Mouse (Mus musculus): ENCODE data around the gene Nav2.

GRCm38 (mm10) chr7:49341151-49341918, 432.8 kb downstream of the Nav2 start:
- TF ChIP-seq E2F4 (IDR thresholded peaks at IDR 0.05; ENCODE audit: insufficient read depth) (no peak), TCF12 (IDR thresholded peaks at IDR 0.05; ENCODE audit: insufficient read depth, poor library complexity, severe bottlenecking) (no peak), POLR2AphosphoS2 (IDR thresholded peaks at IDR 0.05; ENCODE audit: insufficient read length, low read depth) (no peak), POLR2A (IDR thresholded peaks at IDR 0.05; ENCODE audit: insufficient read length, low read depth) (no peak), CEBPB (IDR thresholded peaks at IDR 0.05; ENCODE audit: insufficient read depth, poor library complexity, severe bottlenecking) (no peak), USF1 (IDR thresholded peaks at IDR 0.05; ENCODE audit: low read depth) (no peak), MYOG (IDR thresholded peaks at IDR 0.05; ENCODE audit: control insufficient read depth in 1 of 3, insufficient read depth in 1 of 3, insufficient read length in 2 of 3, low read depth in 2 of 3) (no peak), MYOD1 (IDR thresholded peaks at IDR 0.05; ENCODE audit: control insufficient read depth in 1 of 3, insufficient read length in 2 of 3, low read depth in 2 of 3) (no peak), MAX (IDR thresholded peaks at IDR 0.05; ENCODE audit: low read depth) (no peak), REST (IDR thresholded peaks at IDR 0.05; ENCODE audit: insufficient read depth, insufficient read length) (no peak), SRF (IDR thresholded peaks at IDR 0.05; ENCODE audit: control insufficient read depth, insufficient read length, low read depth) (no peak)
